Mouse (Mus musculus): ENCODE data around the gene Vars2. TPM values are rescaled to one million over a fixed set of nuclear protein-coding genes. Genes with fewer than 3 reads are reported as not detected.
A peak's percentile ranks its signal among the peaks of the same experiment; 100 is the strongest.

Gene Vars2
- total RNA-seq, 4 experiments from 2014 or later: 9.0 to 15.4 (median 10.3) TPM

DNA sequence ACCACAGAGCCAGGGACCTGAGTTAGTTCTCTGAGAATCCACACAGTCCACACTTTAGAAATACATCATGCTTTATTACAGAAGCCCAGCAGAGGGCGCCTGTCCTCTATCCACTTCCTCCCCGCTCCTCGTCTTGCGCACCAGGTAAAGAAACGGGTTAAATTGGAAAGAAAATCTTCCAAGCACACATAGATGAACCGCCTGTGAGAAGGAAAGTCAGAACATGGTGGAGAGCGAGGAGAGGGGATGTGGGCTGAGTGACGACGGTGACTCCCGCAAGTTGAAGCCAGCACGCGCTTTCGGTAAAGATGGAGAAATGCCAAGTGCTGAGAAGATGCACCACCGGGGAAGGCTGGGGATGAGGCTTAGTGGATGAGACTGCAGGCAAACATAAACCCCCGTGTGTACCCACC, 31.7 kb downstream of the Vars2 start:
- peak; percentile 55 to 57 for DNase-seq (ENCODE audit: low spot score in 2 of 2)

GRCm38 (mm10) chr17:35635202-35635601, 32.2 kb downstream of the Vars2 start:
- no peak for DNase-seq (ENCODE audit: low spot score in 2 of 2)

DNA sequence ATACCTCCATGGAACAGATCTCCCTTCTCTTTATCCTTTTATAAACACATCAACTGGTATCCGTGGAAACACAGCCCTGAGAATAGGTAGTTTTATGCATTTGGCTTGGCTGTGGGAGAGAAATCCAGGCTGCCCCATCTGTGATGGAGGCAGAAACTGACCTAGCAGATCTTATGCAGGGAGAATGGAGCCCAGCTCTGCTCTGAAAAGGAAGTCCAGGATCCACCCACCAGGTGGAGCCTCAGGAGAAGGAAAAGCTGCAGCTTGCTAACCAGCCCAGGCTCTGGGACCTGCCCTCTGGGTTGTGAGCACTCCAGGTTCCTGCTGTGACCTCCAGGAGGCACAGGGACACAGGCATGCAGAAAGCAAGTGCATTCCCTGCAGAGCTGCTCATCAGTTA, 33.4 kb downstream of the Vars2 start:
- no peak for DNase-seq (ENCODE audit: low spot score in 2 of 2)

GRCm38 (mm10) chr17:35626537-35626936, 40.9 kb downstream of the Vars2 start, which contains the start of gene Gm9573:
Gene Gm9573, minus strand, starts transcription at chr17:35626637.
- no peak for DNase-seq (ENCODE audit: low spot score in 2 of 2)

GRCm38 (mm10) chr17:35617127-35617526, 50.3 kb downstream of the Vars2 start:
- no peak for DNase-seq (ENCODE audit: low spot score in 2 of 2)

Other genes starting within 250 kb of the Vars2 start
- gene H2-Q6, start 242.7 kb downstream of the Vars2 start, total RNA-seq (2022): 1 to 10 TPM in 1 of 4 experiments, under 1 TPM in 3; 0.68 to 1.1 (median 0.87) TPM
- gene H2-Q7, start 228.4 kb downstream of the Vars2 start, total RNA-seq (2022): 1 to 10 TPM in 3 of 4 experiments, under 1 TPM in 1; 0.94 to 1.6 (median 1.2) TPM
- under 1 TPM in 3 of 4 experiments, not detected in 1; 0.07 to 0.78 (median 0.29) TPM for gene H2-Q10, start 197.5 kb downstream of the Vars2 start, total RNA-seq (2022)
- not detected for gene Pou5f1, start 161.6 kb downstream of the Vars2 start, total RNA-seq (2022)
- under 1 TPM; 0.32 to 0.67 (median 0.51) TPM for gene Tcf19, start 150.8 kb downstream of the Vars2 start, total RNA-seq (2022)
- 1 to 10 TPM in 3 of 4 experiments, under 1 TPM in 1; 0.82 to 1.3 (median 1.1) TPM for gene Cchcr1, start 150.5 kb downstream of the Vars2 start, total RNA-seq (2022)
- gene Psors1c2, start 134.4 kb downstream of the Vars2 start, total RNA-seq (2022): not detected
- gene Cdsn, start 115.5 kb downstream of the Vars2 start, total RNA-seq (2022): 1 to 10 TPM in 1 of 4 experiments, under 1 TPM in 1, not detected in 2; 0.29 to 1.1 TPM
- not detected for gene 2300002M23Rik, start 100.1 kb downstream of the Vars2 start, total RNA-seq (2022)
- gene Sfta2, start 66.0 kb downstream of the Vars2 start, total RNA-seq (2022): not detected
- not detected for gene Gm9573, start 41.0 kb downstream of the Vars2 start, total RNA-seq (2022)
- not detected for gene Mucl3, start 23.9 kb downstream of the Vars2 start, total RNA-seq (2022)
- gene Gtf2h4, start 6.1 kb upstream of the Vars2 start, total RNA-seq (2022): 10 to 100 TPM; 16.0 to 21.6 (median 17.9) TPM
- gene Ddr1, start 37.0 kb upstream of the Vars2 start, total RNA-seq (2022): 10 to 100 TPM; 13.7 to 20.0 (median 15.9) TPM
- 1 to 10 TPM; 5.6 to 7.8 (median 6.6) TPM for gene Ier3, start 154.1 kb upstream of the Vars2 start, total RNA-seq (2022)
- 10 to 100 TPM; 52.6 to 67.2 (median 55.9) TPM for gene Flot1, start 155.6 kb upstream of the Vars2 start, total RNA-seq (2022)
- gene Tubb5, start 170.7 kb upstream of the Vars2 start, total RNA-seq (2022): 10 to 100 TPM; 26.7 to 34.5 (median 28.3) TPM
- 1 to 10 TPM; 3.2 to 5.0 (median 4.0) TPM for gene Mdc1, start 173.9 kb upstream of the Vars2 start, total RNA-seq (2022)
- gene Nrm, start 193.7 kb upstream of the Vars2 start, total RNA-seq (2022): 1 to 10 TPM in 2 of 4 experiments, under 1 TPM in 2; 0.52 to 2.6 (median 1.4) TPM
- 1 to 10 TPM; 2.4 to 4.7 (median 3.3) TPM for gene Ppp1r18, start 198.0 kb upstream of the Vars2 start, total RNA-seq (2022)
- 10 to 100 TPM; 13.5 to 16.8 (median 16.0) TPM for gene Dhx16, start 212.2 kb upstream of the Vars2 start, total RNA-seq (2022)
- gene 2310061I04Rik, start 229.8 kb upstream of the Vars2 start, total RNA-seq (2022): 10 to 100 TPM; 52.7 to 68.7 (median 62.6) TPM
- gene Atat1, start 242.5 kb upstream of the Vars2 start, total RNA-seq (2022): 1 to 10 TPM; 2.9 to 4.4 (median 3.6) TPM
- gene Mrps18b, start 248.8 kb upstream of the Vars2 start, total RNA-seq (2022): 10 to 100 TPM; 57.4 to 60.4 (median 58.1) TPM
- 10 to 100 TPM; 13.0 to 30.1 (median 14.3) TPM for gene Ppp1r10, start 248.8 kb upstream of the Vars2 start, total RNA-seq (2022)